Mouse (Mus musculus) embryo, embryonic 9.5 days (tissue): ENCODE results near the gene Ormdl1.
A peak's percentile ranks its signal among the peaks of the same experiment; 100 is the strongest.
"Not testable (repeated sequence)": the region's sequence is repeated elsewhere in the genome, so short reads cannot be mapped to it uniquely, and the experiment has no call there.

Source experiments
- DNase-seq: peaks from one replicate; pipeline ENCODE4 v3.0.0-alpha.2; 2017; ENCODE audit errors: extremely low spot score

Ormdl1 gene

DNA sequence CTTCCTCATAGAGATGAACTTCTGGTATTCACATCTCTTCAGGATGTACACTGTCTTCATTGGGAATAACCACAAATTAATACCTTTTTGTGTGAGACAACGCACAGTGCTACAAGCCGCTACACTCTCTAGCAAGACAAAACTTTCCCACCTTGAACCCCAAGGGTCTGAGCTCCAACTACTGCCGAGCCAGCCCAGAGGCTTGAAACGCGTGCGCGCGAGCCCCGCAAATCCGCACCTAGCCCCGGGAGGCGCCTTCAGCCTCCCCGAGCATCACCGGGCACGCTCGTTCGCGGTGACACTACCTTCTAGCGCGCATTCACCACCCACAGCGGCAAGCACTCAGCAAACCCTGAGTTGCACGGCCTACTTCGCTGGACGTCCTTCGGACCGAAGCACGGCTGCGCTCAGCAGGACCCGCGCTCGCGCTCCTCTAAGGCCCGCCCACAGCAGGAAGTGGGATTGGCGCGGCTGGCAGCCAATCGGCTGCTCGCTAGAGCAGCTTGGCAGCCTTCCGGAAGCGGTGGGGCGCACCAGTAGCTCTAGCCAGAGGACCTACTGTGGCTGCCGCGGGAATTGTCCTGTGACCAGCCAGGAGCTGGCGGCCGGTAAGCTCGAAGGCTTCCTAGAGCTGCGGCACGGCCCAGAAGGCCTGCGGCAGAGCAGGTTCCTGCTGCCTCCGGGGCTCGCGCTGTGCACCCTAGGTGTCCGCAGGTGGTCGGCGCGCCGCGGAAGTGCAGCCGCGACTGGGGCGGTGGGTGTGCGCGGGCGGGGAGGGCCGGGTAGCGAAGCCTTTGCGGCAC, at the start of gene Ormdl1, which contains the start of the genes Pms1 and Gm28778:
Gene Ormdl1, plus strand, starts transcription at position 515 of the 803 bp plus-strand sequence.
Gene Pms1, minus strand, starts transcription at position 438 of the 803 bp plus-strand sequence.
Gene Gm28778, plus strand, starts transcription at position 531 of the 803 bp plus-strand sequence.
- DNase-seq, result peak; percentile 91

DNA sequence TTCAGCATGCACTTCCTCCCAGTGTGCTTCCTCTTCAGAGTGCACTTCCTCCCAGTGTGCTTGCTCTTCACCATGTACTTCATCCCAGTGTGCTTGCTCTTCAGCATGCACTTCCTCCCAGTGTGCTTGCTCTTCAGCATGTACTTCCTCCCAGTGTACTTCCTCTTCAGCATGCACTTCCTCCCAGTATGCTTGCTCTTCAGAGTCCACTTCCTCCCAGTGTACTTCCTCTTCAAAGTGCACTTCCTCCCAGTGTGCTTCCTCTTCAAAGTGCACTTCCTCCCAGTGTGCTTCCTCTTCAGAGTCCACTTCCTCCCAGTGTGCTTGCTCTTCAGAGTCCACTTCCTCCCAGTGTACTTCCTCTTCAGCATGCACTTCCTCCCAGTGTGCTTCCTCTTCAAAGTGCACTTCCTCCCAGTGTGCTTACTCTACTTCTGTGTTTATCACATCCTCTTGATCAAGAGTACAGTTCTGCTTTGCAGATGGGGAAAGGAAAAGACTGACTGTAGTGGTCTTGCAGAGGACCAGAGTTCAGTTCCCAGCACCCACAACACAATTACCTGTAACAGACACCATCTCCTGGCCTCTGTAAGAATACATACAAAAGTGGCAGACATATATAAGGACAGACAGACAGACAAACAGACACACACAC, 31.8 kb upstream of the Ormdl1 start:
- DNase-seq, result not testable (repeated sequence)

DNA sequence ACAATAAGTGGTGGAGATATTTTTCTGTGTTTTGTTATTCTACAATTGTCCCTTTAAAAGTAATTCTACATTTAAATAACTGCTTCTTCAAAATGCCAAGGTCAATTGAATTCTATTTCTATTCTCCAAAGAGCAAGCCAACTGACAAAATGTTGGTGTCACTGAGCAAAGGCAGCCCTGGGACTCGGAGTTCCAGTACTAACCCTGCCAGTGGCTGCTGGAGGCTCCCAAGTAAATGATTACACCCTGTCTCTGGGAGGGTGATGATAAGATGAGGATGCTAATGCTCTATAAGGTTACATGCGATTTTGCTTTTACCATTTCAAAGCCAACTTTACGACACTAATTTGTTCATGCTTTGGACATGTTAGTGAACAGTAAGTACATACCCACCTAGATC, 27.0 kb upstream of the Ormdl1 start:
- DNase-seq, result no peak

DNA sequence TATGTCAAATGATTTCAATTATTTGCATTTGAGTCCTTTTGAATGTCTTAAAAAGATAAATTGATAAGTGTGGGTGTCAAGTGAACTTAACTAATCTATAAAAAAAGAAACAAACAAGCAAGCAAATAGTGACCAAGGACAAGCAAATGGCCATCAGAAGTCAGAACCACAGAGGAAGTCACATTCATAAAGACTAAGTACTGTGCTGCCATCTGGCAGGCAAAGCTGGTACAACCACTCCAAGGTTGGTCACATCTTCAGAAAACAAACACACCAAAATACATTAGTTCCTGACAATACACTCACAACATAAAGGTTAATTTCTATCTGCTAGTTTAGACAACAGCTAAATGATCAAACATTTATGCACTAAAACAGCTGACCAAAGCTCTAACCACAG, 24.2 kb upstream of the Ormdl1 start:
- DNase-seq, result peak; percentile 2

DNA sequence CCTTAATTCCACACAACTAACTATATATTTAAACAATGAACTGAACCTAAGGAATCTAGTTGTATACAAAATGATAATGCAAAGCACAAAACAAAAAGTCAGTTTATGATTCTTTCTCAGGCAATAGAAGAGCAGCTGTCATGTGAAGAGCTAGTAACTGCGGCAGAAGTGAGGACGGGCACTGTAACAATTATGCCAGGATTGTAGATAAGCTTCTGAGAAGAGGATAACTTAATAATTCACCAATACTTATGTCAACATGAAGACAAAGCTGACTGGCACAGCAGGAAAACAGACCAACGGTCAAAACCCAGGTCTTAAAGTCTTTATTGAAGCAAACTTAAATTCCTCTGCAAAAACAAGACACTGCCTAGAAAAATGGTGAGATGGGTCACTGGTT, 5.7 kb upstream of the Ormdl1 start:
- no peak for DNase-seq

DNA sequence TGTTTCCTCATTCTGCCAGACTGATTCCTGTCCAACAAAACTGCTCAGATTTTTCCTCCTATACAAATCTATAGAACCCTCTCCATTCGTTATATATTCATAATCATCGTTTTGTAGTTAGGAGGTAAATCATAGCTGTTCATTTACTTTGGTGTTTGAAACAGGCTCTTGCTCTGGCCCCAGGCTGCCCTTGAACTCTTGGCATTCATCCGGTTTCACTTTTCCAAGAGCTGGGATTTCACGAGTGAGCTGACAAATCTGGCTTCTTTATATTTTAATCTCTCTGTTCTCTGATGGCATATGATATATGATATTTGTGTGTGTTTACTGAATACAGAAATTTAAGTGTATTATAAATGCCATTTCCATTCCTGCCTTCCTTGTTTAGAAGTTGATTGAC, 3.6 kb downstream of the Ormdl1 start:
- no peak for DNase-seq

DNA sequence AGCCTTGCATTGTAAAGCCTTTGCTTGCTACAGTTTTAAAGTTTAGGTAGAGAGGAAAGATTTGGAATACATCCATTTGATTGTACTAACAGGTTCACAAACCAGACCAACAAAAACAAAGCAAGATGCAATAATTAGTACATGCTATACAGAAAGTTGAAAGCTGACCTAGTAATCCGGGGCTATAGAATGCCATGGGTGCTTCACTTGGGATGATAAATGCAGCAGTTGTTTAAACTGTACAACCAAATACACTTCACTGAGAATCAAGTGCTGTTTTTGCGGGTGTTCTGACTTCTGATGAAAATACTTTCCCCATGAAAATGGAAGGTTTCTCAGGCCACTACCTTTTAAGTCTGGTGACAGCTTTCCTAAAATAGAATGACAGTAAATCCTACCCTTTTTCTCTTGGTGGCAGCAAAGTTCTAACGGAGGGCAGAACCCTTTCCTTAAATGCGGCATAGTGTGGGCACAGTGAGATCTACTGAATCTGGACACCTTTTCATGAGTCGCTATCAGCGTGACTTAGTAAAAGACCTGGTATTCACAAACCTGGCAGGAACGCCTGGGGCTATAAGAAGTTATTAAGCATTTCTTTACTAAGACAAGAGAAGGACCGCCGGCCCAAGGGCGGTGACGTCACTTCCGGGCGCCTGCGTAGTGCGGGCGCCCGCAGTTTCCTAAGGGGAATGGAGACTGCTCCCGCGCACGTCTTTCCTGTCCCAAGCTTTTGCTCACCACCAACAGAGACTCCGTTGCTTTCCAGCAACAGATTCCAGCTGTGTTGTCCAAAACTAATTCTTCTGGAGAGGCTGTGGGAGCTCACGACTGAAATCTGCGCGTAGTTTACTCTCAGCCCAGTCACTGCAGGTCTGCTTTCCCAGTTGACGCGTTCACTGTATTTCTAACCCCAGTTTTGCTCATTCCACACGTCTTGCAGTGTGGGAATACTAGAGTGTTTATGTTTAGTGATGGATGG, 16.4 kb downstream of the Ormdl1 start, which contains the start of gene Osgepl1:
Gene Osgepl1, plus strand, starts transcription at position 636 of the 979 bp plus-strand sequence.
- DNase-seq, result peak; percentile 86

DNA sequence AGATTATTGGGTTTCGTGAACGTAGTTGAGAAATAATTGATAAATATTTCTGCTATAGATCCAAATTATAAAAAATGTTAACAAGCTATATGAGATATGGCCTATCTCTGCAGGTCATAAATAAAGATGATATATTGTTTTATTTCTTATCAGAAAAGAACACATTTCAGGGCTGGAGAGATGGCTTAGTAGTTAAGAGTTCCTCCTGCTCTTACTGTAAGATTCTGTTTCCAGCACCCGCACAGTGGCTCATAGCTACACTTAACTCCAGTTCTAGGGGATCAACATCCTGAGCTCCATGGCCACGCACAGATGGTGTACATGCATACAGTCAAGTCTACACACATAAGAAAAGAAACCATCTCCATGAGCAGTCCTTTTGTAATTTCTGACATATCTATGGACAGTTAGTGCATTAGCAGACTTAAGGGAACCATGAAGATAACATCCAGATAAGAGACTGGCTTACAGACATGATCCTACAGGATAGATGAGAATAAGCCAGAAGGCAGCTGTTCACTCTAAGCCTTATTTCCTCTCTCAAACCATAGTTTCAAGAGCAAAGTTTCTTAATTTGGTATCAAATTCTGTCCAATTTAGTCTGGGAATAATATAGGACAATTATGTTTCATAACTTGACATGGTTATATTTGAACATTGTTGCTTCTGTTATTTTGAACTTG, 24.9 kb downstream of the Ormdl1 start:
- DNase-seq, result no peak

DNA sequence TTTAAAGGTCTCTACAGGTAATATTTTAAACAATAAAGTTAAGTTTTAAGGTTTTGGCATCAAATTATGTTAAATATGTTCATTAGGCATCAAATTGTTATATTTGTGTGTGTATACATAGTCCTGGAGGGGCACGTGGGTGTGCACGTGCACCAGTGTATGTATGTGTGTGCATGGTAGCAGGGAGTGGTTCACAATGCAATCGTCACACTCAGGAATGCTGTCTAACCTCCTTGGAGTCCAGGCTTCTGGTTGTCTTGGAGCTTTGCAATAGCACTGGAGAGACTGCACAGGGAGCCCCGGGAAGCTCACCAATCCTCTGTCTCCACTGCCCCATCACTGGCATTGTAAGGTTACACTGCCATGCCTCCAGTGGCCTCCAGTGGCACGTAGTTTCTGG, 26.4 kb downstream of the Ormdl1 start:
- DNase-seq, result no peak

DNA sequence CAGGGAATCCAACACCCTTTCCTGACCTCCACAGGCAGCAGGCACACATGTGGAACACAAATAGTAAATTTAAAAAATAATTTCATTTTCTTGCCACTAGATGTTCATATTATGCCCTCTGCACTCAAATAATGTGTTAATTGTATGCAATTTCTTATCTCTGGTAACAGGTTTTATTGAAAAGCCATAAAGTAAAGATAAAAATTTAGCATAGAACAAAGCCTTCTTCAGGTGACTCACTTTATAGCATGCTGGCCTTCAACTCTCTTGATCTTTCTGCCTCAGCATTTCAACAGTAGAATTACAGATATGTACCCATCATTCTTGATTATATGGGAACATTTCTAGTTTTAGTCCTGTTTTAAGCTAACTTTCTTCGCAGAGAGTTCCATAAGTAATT, 27.4 kb downstream of the Ormdl1 start:
- DNase-seq, result no peak

DNA sequence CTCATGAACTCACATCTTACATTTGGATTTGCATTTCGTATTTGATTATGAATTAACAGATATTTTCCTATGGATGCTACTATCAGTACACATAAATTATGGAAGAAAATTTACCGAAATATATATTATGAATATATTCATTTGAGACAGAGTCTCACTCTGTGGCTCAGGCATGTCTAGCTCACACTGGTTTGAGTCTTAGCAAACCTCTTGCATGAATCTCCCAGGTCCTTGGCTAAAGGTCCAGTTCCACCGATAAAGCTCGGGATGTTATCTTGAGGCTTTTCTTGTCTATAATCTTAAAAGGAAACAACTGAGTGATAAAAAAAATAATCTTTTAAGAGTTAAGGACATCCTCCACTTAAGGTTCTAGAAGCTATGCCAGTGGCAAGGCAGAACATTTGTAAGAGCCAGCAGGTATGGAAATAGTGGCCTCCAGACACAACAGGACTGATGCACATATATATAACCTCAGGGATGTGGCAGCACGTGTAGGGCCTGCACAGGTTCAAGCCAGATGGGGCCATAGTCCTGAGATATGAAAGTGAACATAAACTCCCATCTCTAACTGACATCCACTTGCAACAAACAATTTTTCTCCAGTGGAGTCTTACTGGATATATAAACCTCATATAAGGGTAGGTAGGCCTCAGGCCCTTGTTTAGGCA, 28.1 kb downstream of the Ormdl1 start:
- DNase-seq, result no peak

DNA sequence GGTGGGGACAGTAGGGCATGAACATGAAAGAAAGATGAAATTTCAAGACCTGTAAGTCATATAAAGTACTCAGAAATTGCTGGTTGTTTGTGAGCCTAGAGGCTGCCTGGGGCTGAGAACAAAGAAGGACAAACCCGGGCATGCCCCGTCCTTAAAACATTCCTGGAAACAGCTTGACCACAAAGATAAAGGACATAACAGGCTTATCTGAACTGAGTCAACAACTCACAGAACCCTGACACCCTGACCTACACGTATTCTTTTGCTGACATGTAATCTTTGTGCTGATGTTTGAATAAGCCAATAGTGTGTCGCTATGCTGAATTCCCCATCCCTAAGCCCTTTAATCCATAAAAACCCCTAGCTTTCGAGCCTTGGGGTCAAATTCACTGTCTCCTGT, 36.6 kb downstream of the Ormdl1 start:
- DNase-seq, result not testable (repeated sequence)

DNA sequence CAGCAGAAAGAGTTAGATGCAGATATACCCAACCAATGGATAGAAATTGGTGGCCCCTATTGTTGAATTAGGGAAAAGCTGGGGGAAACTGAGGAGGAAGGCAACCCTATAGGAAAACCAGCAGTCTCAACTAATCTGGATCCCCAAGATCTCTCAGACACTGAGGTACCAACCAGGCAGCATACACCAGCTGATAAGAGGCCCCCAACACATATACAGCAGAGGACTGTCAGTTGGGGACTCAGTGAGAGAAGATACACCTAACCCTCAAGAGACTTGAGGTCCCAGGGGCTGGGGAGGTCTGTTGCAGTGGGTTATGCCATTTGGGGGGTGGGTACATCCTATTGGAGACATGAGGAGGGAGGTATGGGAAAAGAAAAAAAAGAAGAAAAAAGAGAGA, 38.6 kb downstream of the Ormdl1 start:
- DNase-seq, result no peak

DNA sequence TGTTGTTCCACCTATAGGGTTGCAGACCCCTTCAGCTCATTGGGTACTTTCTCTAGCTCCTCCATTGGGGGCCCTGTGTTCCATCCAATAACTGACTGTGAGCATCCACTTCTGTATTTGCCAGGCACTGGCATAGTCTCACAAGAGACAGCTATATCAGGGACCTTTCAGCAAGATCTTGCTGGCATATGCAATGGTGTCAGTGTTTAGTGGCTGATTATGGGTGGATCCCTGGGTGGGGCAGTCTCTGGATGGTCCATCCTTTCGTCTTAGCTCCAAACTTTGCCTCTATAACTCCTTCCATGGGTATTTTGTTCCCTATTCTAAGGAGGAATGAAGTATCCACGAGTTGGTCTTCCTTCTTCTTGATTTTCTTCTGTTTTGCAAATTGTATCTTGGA, 40.5 kb downstream of the Ormdl1 start:
- DNase-seq, result not testable (repeated sequence)

DNA sequence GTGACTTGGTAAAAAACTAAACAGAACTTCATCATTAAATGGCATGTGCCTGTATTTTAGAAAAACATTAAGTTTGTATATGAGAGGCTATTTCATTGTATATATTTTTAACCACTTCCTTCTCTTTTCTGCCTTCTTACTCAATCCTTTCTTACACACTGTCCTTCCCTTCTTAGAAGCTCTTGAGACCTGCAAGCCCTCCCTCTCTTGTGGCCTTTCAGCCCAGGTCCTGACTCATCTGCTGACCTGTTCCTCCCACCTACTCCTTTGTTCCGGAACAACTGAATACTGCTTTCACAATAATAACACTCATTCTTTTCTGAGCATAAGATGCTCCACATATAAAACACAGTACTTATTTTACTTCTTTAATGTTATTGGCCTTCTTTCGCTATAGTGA, 44.2 kb downstream of the Ormdl1 start:
- DNase-seq, result no peak

DNA sequence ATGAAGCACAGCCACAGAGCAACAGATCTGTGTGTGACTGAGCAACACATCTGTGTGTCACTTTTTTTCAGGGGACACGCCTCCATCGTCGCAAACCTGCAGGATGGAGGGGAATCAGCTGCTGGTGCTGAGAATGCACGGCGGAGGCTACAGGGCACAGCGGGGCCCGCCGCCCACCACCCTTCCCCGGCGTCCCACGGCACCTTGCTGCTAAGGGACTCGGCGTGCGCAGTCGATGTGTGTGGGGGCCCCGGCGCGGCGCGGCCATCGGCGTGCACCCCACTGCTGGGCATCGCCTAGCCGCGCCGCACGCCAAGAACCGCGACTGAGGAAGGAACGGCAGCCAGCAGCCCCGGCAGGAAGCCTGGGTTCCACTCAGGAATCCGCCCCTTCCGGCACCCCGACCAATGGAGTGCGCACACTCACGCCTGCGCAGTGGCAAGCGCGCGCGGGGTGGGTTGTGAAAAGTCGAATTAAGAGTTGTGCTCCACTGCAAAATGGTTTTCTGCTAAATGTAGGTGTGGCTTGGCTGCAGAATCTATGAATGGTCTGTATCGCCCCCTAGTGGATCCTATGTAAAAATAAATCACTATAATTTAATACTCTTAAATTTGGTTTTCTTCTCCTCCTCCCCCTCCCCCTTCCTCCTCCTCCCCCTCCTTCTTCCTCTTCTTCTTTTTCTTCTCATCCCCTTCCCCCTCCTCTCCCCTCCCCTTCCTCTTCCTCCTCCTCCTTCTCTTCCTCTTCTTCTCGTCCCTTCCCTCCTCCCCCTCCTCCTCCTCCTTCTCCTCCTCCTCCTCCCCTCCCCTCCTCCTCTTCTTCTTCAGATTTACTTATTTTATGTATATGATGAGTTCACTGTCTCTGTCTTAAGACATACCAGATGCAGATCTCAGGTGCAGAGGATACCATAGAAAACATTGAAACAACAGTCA, 55.7 kb downstream of the Ormdl1 start, which contains the start of the genes Asdurf, Gm28551 and Asnsd1:
Gene Asdurf, minus strand, starts transcription at position 293 of the 935 bp plus-strand sequence.
Gene Gm28551, minus strand, starts transcription at position 341 of the 935 bp plus-strand sequence.
Gene Asnsd1, minus strand, starts transcription at position 426 of the 935 bp plus-strand sequence.
- peak; percentile 94 for DNase-seq

DNA sequence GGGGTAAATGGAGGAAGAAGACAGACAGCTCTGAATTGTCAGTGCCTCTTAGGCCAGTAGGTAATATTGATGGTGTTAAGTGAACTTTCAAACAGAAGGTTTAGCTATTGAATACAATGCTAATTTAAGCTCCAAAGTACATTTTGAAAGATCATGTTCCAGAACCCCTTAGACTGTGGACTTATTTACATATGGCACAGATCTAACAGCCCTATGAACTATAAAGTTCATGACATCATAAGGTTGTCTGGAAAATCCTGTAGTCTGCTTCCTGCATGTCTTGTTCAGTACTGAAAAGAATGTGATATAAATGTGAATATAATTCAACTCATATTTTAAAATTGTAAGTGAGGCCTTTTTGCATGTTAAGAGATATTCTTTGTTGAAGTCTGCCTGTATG, 62.1 kb downstream of the Ormdl1 start:
- no peak for DNase-seq
